Mouse (Mus musculus): ENCODE results near the gene Selenop. TPM values are rescaled to one million over a fixed set of nuclear protein-coding genes. Genes with fewer than 3 reads are reported as not detected.

The Selenop gene
- total RNA-seq, 2 experiments from 2014 or later, result 168 to 169 TPM

- intact Hi-C loops (cut with DNase I; ENCODE audit: low total_unique reads), result no loop called here
- no peak for DNase-seq
These were observed 3.5 kb upstream of the Selenop start for GRCm38 (mm10) chr15:3264828-3265227.

DNA sequence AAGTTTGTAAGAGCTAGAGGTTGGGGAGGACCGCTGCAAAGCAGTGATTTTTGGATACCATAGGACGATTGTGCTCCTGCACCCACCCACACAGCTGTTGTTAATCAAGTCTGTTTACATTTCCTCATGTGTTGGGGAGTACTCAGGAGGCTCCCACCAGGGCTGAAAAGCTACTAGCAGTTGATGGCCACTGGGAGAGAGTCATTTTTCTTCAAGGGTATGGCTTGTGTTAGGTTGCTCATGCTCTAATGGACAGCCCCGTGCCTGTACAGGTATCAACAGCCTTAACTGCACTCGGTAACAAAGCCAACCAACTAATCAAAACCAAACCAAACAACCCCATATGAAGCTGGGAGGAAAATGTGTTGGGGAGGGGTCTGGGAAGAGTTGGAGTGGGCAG, 1.1 kb downstream of the Selenop start:
- intact Hi-C loops (cut with DNase I; ENCODE audit: low total_unique reads), result no loop called here
- no peak for DNase-seq

DNA sequence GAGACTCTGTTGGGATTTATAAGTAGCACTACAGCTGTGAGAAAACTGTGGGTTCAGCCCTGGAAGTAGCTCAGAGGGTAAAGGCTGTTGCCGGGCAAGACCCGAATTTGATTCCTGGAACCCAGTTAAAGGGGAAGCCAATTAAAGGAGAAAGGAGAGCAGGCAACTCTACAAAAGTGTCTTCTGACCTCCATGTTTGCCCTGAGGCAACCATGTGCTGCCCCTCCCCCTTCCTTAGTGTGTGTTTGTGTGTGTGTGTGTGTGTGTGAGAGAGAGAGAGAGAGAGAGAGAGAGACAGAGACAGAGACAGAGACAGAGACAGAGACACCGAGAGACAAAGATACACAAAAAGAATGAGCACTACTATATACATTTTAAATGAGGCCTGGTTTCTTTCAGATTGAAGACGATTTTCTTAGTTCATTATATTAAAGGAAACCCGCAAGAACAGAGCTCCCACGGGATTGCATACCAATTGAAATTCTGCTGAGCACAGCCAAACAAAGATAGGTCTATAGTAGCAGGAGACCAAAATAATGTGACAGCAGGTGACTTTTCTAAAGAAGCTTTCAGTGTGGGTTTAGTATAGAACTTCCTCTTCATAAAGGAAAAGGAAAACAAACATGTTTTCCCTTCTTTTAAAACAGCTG, 1.8 kb downstream of the Selenop start:
- DNase-seq, result no peak
- intact Hi-C loops (cut with DNase I; ENCODE audit: low total_unique reads), result loop anchor here (10.0 kb wide), 1 partner anchor 55 kb away; no protein-coding TSS in a partner anchor

DNA sequence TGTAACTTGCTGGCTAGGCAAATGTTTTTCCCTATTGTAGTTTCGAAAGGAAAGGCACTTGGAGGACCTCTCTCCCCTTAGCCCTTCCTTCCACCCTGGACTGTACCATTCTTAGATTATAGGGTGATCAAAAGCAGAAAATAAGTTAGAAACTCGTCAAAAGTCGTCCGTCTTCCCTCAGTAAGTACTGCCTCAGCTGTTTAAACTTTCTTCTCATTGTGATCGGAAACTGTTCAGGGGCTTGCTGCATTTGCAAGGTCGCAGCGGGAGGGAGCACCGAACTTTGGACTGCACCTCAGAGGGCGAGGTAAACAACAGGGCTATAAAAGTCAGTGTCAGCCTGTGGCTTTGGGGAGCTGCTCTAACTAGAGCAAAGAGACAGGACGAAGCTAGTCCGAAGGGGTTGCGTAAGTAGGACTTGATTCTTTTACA, 2.3 kb downstream of the Selenop start:
- peak; percentile 63 for DNase-seq
- intact Hi-C loops (cut with DNase I; ENCODE audit: low total_unique reads), result loop anchor here (10.0 kb wide), 1 partner anchor 56 kb away; no protein-coding TSS in a partner anchor

GRCm38 (mm10) chr15:3271216-3271615, 2.9 kb downstream of the Selenop start:
- DNase-seq, result no peak
- intact Hi-C loops (cut with DNase I; ENCODE audit: low total_unique reads), result loop anchor here (10.0 kb wide), 1 partner anchor 56 kb away; no protein-coding TSS in a partner anchor

GRCm38 (mm10) chr15:3273191-3273590, 4.8 kb downstream of the Selenop start:
- no peak for DNase-seq
- intact Hi-C loops (cut with DNase I; ENCODE audit: low total_unique reads), result loop anchor here (10.0 kb wide), 1 partner anchor 58 kb away; no protein-coding TSS in a partner anchor

DNA sequence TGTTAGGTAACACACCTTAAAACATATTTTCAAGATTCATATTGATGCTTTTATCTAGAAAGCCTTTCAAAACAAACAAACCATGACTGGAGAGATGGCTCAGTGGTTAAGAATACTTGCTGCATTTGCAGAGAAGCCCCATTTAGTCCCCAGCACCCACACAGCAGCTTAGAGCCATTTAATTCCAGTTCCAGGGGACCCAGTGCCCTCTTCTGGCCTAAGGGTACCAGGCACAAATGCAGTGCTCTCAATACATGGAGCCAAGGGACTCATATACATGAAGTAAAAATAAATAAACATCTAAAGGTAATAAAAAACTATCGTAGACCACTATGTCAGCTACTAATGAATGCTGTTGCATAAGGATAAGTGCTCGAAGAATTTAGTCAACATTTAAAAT, 9.0 kb downstream of the Selenop start:
- no peak for DNase-seq
- intact Hi-C loops (cut with DNase I; ENCODE audit: low total_unique reads), result loop anchor here (10.0 kb wide), 1 partner anchor 63 kb away; no protein-coding TSS in a partner anchor

DNA sequence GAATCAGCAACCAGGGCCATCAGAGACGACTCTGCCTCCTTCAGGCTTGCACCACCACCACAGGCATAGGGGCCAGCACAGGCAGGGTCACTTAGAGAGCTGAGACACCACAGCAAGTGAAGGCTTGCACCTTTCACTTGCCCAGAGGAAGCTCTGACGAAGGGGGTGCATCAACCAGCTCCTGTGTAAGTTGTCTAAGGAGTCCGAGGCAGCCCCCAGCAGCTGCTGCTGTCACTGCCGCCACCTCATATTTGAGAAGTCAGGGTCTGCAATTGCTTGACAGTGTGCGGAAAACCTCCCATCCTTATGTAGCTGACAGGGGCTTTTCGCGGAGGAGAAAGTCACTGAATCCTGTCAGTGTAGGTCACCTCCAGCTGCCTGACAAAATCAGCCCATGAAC, 10.9 kb downstream of the Selenop start:
- intact Hi-C loops (cut with DNase I; ENCODE audit: low total_unique reads), result loop anchor here (10.0 kb wide), 1 partner anchor 64 kb away; no protein-coding TSS in a partner anchor
- no peak for DNase-seq

DNA sequence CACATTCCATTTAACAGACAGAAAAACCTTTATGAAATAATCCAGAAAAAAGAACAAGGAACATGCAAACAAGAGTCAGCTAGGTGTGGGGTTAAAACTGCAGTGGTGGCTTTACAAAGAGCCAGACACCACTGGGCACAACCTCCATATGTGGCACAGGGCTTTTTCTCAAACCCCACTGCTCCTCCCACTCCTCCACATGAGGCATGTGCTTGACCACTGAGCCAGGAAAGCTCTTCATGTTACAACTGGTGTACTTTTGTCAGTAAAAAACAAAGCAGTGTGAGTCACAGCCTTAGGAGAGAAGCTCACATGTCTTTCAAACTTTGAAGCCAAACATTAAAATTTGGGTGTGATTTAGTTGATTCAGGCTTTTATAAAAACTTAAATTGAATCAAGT, 12.9 kb downstream of the Selenop start:
- DNase-seq, result no peak
- intact Hi-C loops (cut with DNase I; ENCODE audit: low total_unique reads), result no loop called here

DNA sequence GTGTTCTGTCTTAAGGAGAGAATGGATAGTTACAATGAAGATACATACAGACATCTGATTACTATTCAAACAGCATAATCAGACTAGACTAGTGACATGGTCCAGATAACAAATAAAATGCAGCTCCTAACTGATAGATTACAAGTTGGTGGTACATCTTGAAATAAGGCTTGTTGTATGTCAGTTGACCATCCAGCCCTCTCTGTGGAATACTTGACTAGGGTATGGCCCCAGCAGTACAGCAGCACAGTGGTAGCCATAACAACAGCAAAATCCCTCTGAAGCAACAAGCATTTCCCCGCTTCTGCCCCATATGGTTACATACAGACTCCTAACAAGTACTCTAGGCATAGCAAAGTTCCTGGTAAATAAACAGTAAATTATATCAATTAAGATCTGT, 13.4 kb downstream of the Selenop start:
- DNase-seq, result no peak
- intact Hi-C loops (cut with DNase I; ENCODE audit: low total_unique reads), result no loop called here

- DNase-seq, result no peak
- intact Hi-C loops (cut with DNase I; ENCODE audit: low total_unique reads), result no loop called here
These were observed 17.7 kb downstream of the Selenop start for GRCm38 (mm10) chr15:3286032-3286431.

DNA sequence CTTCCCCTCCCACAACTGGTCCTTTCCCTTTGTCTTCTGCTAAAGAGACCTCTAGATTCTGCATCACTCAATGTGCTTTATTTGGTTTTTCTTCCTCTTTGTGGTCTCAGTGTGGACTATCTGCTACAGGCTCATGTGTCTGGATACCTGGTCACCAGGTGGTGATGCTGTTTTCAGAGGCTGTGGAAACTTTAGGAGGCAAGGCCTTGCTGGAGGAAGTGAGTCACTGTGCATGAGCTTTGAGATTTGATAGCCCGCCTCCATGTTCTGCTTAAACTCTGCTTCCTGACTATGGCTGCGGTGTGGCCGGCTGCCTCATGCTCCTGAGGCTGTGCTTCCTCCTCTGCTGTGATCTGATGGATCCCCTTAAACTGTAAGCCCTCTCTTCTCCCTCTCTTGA, 22.1 kb downstream of the Selenop start:
- intact Hi-C loops (cut with DNase I; ENCODE audit: low total_unique reads), result loop anchor here (10.0 kb wide), 1 partner anchor 154 kb away; no protein-coding TSS in a partner anchor
- DNase-seq, result no peak

DNA sequence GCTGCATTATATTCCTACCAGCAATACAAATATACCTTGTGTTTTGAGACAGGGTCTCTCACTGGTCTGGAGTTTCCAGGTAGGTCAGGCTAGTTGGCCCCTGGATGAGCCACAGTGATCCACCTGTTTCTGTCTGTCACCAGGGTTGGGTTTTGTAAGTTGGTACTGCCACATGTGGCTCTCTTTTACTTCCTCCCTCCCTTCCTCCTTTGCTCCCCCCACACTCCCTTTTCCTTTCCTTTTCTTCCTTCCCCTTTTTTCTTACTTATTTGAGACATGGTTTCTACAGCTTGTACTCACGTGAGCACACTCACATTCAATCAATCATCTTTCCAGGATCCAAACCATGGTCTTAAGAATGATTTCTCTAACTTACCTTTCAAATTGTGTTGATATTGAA, 25.1 kb downstream of the Selenop start:
- no peak for DNase-seq
- intact Hi-C loops (cut with DNase I; ENCODE audit: low total_unique reads), result loop anchor here (10.0 kb wide), 1 partner anchor 151 kb away; no protein-coding TSS in a partner anchor

DNA sequence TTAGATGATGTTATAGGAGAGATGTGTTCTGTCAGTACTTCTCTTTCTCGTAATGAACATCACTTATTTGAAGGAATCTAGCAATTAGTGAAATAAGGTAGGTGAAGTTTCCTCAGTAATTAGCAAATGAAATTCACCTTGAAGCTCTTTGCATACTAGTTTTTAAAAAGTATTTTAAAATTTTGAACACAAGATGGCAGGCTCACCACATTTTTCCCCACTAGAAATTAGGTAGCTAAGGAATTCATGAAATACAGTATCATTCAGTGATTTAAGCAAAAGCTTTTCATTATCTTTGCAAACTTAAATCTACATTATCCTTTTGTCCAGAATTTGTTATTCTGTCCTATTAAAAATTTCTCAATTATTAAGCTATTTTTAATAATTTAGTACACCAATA, 27.6 kb downstream of the Selenop start:
- DNase-seq, result no peak
- intact Hi-C loops (cut with DNase I; ENCODE audit: low total_unique reads), result loop anchor here (10.0 kb wide), 1 partner anchor 149 kb away; no protein-coding TSS in a partner anchor

DNA sequence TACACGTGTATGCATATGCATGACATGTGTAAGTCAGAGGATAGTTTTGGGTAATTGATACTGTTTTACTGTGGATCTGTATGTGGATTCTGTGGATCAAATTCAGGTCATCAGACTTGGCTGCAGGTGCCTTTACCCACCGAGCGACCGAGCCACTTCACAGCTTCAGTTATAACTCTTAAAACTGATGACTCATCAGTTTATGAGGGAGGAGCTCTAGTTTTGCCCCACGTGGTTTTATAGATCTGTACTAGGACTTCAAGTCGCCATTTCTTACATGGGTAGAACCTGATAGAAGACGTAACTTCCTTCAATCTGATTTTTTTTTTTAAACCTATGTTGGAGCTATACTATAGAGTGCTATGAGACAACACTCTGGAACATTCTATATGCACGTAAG, 29.3 kb downstream of the Selenop start:
- DNase-seq, result no peak
- intact Hi-C loops (cut with DNase I; ENCODE audit: low total_unique reads), result loop anchor here (10.0 kb wide), 1 partner anchor 147 kb away; no protein-coding TSS in a partner anchor

- intact Hi-C loops (cut with DNase I; ENCODE audit: low total_unique reads), result no loop called here
- DNase-seq, result no peak
These were observed 32.2 kb downstream of the Selenop start for GRCm38 (mm10) chr15:3300361-3301100.

GRCm38 (mm10) chr15:3303426-3303825, 35.1 kb downstream of the Selenop start, which contains the start of gene Ccdc152:
Gene Ccdc152 (minus strand): TSS chr15:3303526.
- DNase-seq, result no peak
- intact Hi-C loops (cut with DNase I; ENCODE audit: low total_unique reads), result no loop called here

DNA sequence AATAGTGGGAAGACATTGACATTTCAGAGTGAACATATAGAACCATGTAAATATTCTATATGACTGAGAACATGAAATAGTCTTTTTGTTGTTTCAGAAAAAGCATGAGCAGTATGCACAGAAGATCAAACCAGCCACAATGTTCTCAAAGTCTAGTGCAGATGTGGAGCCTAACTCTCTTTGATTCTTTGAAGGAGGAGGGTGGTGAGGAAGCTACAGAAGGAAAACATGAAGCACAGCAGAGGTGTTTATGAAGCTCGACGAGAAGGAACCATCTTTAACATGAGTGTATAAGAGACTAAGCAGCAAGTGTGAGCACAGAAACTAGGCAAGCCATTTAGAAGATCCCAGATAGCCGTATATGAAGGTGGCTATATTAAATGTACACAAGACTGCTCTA, 41.5 kb downstream of the Selenop start:
- intact Hi-C loops (cut with DNase I; ENCODE audit: low total_unique reads), result no loop called here
- no peak for DNase-seq

- DNase-seq, result peak; percentile 22
These were observed 44.6 kb downstream of the Selenop start for GRCm38 (mm10) chr15:3312937-3313336.

GRCm38 (mm10) chr15:3316617-3317016, 48.3 kb downstream of the Selenop start:
- no peak for DNase-seq
- intact Hi-C loops (cut with DNase I; ENCODE audit: low total_unique reads), result no loop called here

More at GRCm38 (mm10) chr15:3312937-3313336, 44.6 kb downstream of the Selenop start:
- intact Hi-C loops (cut with DNase I; ENCODE audit: low total_unique reads), result no loop called here

Measured in gastrocnemius, postnatal 14 days (tissue).